Mouse (Mus musculus) liver, embryonic 14.5 days (tissue): Measurements from ENCODE around the gene Ppard.

Source experiments
- CTCF ChIP-seq: IDR thresholded peaks from 2 replicates; pipeline ENCODE4 v1.5.1; 2016; ENCODE audit warnings: antibody characterized with exemption, low read depth, control low read depth
- EP300 ChIP-seq: IDR thresholded peaks from 2 replicates; pipeline ENCODE4 v1.6.1; 2016; ENCODE audit warnings: antibody characterized with exemption, low read depth

- TF ChIP-seq EP300 (no peak), CTCF (no peak)
These were observed 47.4 kb downstream of the Ppard start for GRCm38 (mm10) chr17:28279780-28280422.
